Mouse (Mus musculus) lung, adult 2 months (tissue): ENCODE results near the gene Dram2. TPM values are rescaled to one million over a fixed set of nuclear protein-coding genes. Genes with fewer than 3 reads are reported as not detected.
"Not testable (repeated sequence)": the region's sequence is repeated elsewhere in the genome, so short reads cannot be mapped to it uniquely, and the experiment has no call there.

Source experiments
- DNase-seq: peaks from one replicate; pipeline ENCODE4 v3.0.0; 2022
- H3K4me1 ChIP-seq: fragments of 200-500 bp; 2 replicates; pipeline ENCODE4 v1.6.1; 2011; ENCODE audit warnings: low read length; ENCODE audit not compliant: control insufficient read depth, insufficient read depth
- H3K4me3 ChIP-seq: fragments of 200-500 bp; replicated peaks from 2 replicates; pipeline ENCODE3; 2011; ENCODE audit warnings: low read depth, mild to moderate bottlenecking, control low read depth, low read length; ENCODE audit errors: extremely low read depth
- CTCF ChIP-seq: fragments of 200-500 bp; IDR thresholded peaks from 2 replicates; pipeline ENCODE4 v1.5.1; 2011; ENCODE audit warnings: mild to moderate bottlenecking, low read length, control low read depth; ENCODE audit not compliant: insufficient read depth
- POLR2A ChIP-seq: fragments of 200-500 bp; IDR thresholded peaks from 2 replicates; pipeline ENCODE4 v1.6.1; 2011; ENCODE audit warnings: low read depth, mild to moderate bottlenecking, control low read depth, low read length, borderline replicate concordance; ENCODE audit errors: extremely low read depth
- WGBS: fragments of 180-500 bp; shearing (Covaris S2); methylation state at CpG from one replicate; pipeline ENCODE4 v1.1.7; 2018; 5-methylcytosine and 5-hydroxymethylcytosine counted together
- polyA plus RNA-seq: library from polyadenylated mRNA; depleted of rRNA; stranded (reverse); fragments of >200 nt; gene quantifications from 2 replicates; pipeline ENCODE4 v1.2.3, GENCODE M21; 2012; rRNA removed

Gene Dram2
- polyA plus RNA-seq, 1 experiment, result 65.9 TPM

GRCm38 (mm10) chr3:106547924-106548539, 434 bp downstream of the Dram2 start:
- Histone ChIP-seq H3K4me1 (peaks cover 16% of the 10 kb centered on the region), H3K4me3 (peak overlapping the region; percentile 80)
- DNase-seq, result no peak
- no peak for TF ChIP-seq CTCF
- no peak for TF ChIP-seq POLR2A
- under 1% methylated on average over 27 of the region's 27 CpGs for WGBS

- H3K4me1 ChIP-seq, result peaks cover 21% of the 10 kb centered on the region
- 7% methylated on average over 3 of the region's 3 CpGs for WGBS
- no peak for DNase-seq
- TF ChIP-seq POLR2A (no peak), CTCF (no peak)
- peak overlapping the region; percentile 46 for H3K4me3 ChIP-seq
Observed at GRCm38 (mm10) chr3:106548971-106549370, 1.4 kb downstream of the Dram2 start.

GRCm38 (mm10) chr3:106553411-106553810, 5.8 kb downstream of the Dram2 start:
- no peak for DNase-seq
- peaks cover 16% of the 10 kb centered on the region for H3K4me1 ChIP-seq
- WGBS, result 68% methylated on average over 5 of the region's 5 CpGs
- no peak overlapping the region for H3K4me3 ChIP-seq
- TF ChIP-seq CTCF, result no peak
- TF ChIP-seq POLR2A, result no peak

- WGBS, result 62% methylated on average over 3 of the region's 3 CpGs
- TF ChIP-seq CTCF (no peak), POLR2A (no peak)
- peaks cover 14% of the 10 kb centered on the region for H3K4me1 ChIP-seq
- DNase-seq, result no peak
- no peak overlapping the region for H3K4me3 ChIP-seq
Observed at GRCm38 (mm10) chr3:106555743-106556250, 8.2 kb downstream of the Dram2 start.

- TF ChIP-seq POLR2A (no peak), CTCF (no peak)
- no peak for DNase-seq
- Histone ChIP-seq H3K4me1 (peaks cover 8% of the 10 kb centered on the region), H3K4me3 (no peak overlapping the region)
Observed at GRCm38 (mm10) chr3:106558271-106558670, 10.7 kb downstream of the Dram2 start.

- Histone ChIP-seq H3K4me1 (no peaks in the 10 kb centered on the region), H3K4me3 (no peak overlapping the region)
- DNase-seq, result no peak
- WGBS, result 87% methylated on average over 3 of the region's 3 CpGs
- TF ChIP-seq CTCF (no peak), POLR2A (no peak)
Observed at GRCm38 (mm10) chr3:106565876-106566275, 18.3 kb downstream of the Dram2 start.

- Histone ChIP-seq H3K4me1 (no peaks in the 10 kb centered on the region), H3K4me3 (no peak overlapping the region)
- TF ChIP-seq POLR2A (no peak), CTCF (no peak)
- DNase-seq, result no peak
- WGBS, result 74% methylated on average over 3 of the region's 3 CpGs
Observed at GRCm38 (mm10) chr3:106573191-106573590, 25.6 kb downstream of the Dram2 start.

GRCm38 (mm10) chr3:106579296-106579695, 31.7 kb downstream of the Dram2 start:
- 98% methylated on average over 2 of the region's 2 CpGs for WGBS
- no peak for DNase-seq
- Histone ChIP-seq H3K4me1 (no peaks in the 10 kb centered on the region), H3K4me3 (no peak overlapping the region)
- TF ChIP-seq POLR2A, result no peak
- no peak for TF ChIP-seq CTCF

GRCm38 (mm10) chr3:106593631-106594030, 46.0 kb downstream of the Dram2 start:
- not testable (repeated sequence) for H3K4me1 ChIP-seq, H3K4me3 ChIP-seq, DNase-seq
- WGBS, result 76% methylated on average over 4 of the region's 4 CpGs

GRCm38 (mm10) chr3:106618103-106618502, 70.5 kb downstream of the Dram2 start:
- TF ChIP-seq CTCF (no peak), POLR2A (no peak)
- DNase-seq, result no peak
- Histone ChIP-seq H3K4me3 (no peak overlapping the region), H3K4me1 (no peaks in the 10 kb centered on the region)
- 81% methylated on average over 1 of the region's 1 CpGs for WGBS

Other genes with a start within 250 kb of the Dram2 start
- gene Chil6, start 141.6 kb upstream of the Dram2 start, polyA plus RNA-seq, result not detected in 2 replicates
- 8.7 and 12.7 TPM in 2 replicates for gene Dennd2d, start 65.4 kb upstream of the Dram2 start, polyA plus RNA-seq
- 15.6 and 25.2 TPM in 2 replicates for gene Cept1, start within 50 bp of the Dram2 start, polyA plus RNA-seq
- 2.3 and 2.5 TPM in 2 replicates for gene Lrif1, start 137.2 kb downstream of the Dram2 start, polyA plus RNA-seq
- 15.4 and 29.2 TPM in 2 replicates for gene Cd53, start 242.4 kb downstream of the Dram2 start, polyA plus RNA-seq